Mouse (Mus musculus) layer of hippocampus, adult 6 months (tissue): ENCODE results near the gene Olfr1535. TPM values are rescaled to one million over a fixed set of nuclear protein-coding genes. Genes with fewer than 3 reads are reported as not detected.

ENCODE experiments used
- long read RNA-seq, 2 experiments: library from polyadenylated mRNA; unstranded; transcript quantifications; one replicate each; pipeline ENCODE4 v2.0.0; 2019 to 2020
- polyA plus RNA-seq: library from polyadenylated mRNA; unstranded; fragments of <200 nt; fragmentation: Nextera tagmentation; gene quantifications from 2 replicates; pipeline ENCODE4 v1.2.3, GENCODE M21; 2021

The Olfr1535 gene
- 0.06 TPM in 1 of 2 replicates, not detected in the other for polyA plus RNA-seq
- long read RNA-seq, experiment 1: 0 reads
- long read RNA-seq, experiment 2: 0 reads

DNA sequence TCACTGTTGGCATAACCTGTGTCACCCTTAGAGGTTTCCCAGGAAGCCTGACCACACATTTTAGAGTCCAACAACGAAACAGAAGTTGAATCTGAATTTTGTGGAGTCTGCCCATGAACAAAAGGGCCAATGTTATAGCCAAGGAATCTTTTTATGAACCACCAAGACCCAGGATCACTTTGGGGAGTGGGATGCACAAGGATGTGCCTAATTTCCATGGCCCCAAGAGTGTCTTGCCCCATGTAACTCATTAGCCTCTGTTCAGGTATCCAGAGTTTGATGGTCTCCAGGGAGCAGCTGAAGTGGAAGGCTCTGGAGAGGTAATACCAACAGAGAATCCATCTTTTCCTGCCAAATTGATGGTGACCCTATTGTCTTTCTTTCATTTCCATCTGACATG is at the start of gene Olfr1535:
Olfr1535 (minus strand) TSS at position 101 of the 400 bp plus-strand sequence.

GRCm38 (mm10) chr13:21581659-21582058 is 22.0 kb upstream of the Olfr1535 start, which contains the start of gene Olfr1364:
Olfr1364 (minus strand) TSS chr13:21581759.

GRCm38 (mm10) chr13:21542708-21543107 is 17.0 kb downstream of the Olfr1535 start, which contains the start of gene Olfr1366:
Olfr1366 (minus strand) TSS chr13:21542808.

GRCm38 (mm10) chr13:21530781-21531201 is 28.9 kb downstream of the Olfr1535 start, which contains the start of gene Zkscan8:
Zkscan8 (minus strand) TSS chr13:21531120.

Other genes starting within 250 kb of the Olfr1535 start
- not detected in 2 replicates for gene Gpx6, start 247.8 kb downstream of the Olfr1535 start, polyA plus RNA-seq
- not detected in 2 replicates for gene Olfr1367, start 213.0 kb downstream of the Olfr1535 start, polyA plus RNA-seq
- 5.1 and 5.6 TPM in 2 replicates for gene Zscan12, start 197.1 kb downstream of the Olfr1535 start, polyA plus RNA-seq
- 11.7 and 13.0 TPM in 2 replicates for gene Zkscan3, start 157.1 kb downstream of the Olfr1535 start, polyA plus RNA-seq
- 0.99 and 1.1 TPM in 2 replicates for gene Pgbd1, start 118.8 kb downstream of the Olfr1535 start, polyA plus RNA-seq
- gene Zscan26, start 106.2 kb downstream of the Olfr1535 start, polyA plus RNA-seq: 39.6 and 60.7 TPM in 2 replicates
- 1.4 and 1.6 TPM in 2 replicates for gene Nkapl, start 91.4 kb downstream of the Olfr1535 start, polyA plus RNA-seq
- gene Zkscan4, start 81.0 kb downstream of the Olfr1535 start, polyA plus RNA-seq: 3.1 and 3.3 TPM in 2 replicates
- 1.8 TPM in 1 of 2 replicates, not detected in the other for gene Gm10065, start 80.5 kb downstream of the Olfr1535 start, polyA plus RNA-seq
- gene AK157302, start 64.7 kb downstream of the Olfr1535 start, polyA plus RNA-seq: 1.8 and 2.1 TPM in 2 replicates
- gene Gm11273, start 58.5 kb downstream of the Olfr1535 start, polyA plus RNA-seq: 13.0 and 13.4 TPM in 2 replicates
- gene Zkscan8, start 28.8 kb downstream of the Olfr1535 start, polyA plus RNA-seq: 1.6 and 2.7 TPM in 2 replicates
- gene Olfr1366, start 17.1 kb downstream of the Olfr1535 start, polyA plus RNA-seq: 0.10 TPM in 1 of 2 replicates, not detected in the other
- gene Olfr1364, start 21.9 kb upstream of the Olfr1535 start, polyA plus RNA-seq: not detected in 2 replicates
- not detected in 2 replicates for gene Olfr1362, start 54.1 kb upstream of the Olfr1535 start, polyA plus RNA-seq
- gene Olfr11, start 82.6 kb upstream of the Olfr1535 start, polyA plus RNA-seq: not detected in 2 replicates
- not detected in 2 replicates for gene Olfr1361, start 103.5 kb upstream of the Olfr1535 start, polyA plus RNA-seq
- not detected in 2 replicates for gene Olfr1360, start 117.5 kb upstream of the Olfr1535 start, polyA plus RNA-seq
- not detected in 2 replicates for gene Olfr1359, start 138.2 kb upstream of the Olfr1535 start, polyA plus RNA-seq
- 0.80 and 1.4 TPM in 2 replicates for gene Hist1h2bl, start 156.2 kb upstream of the Olfr1535 start, polyA plus RNA-seq
- gene Hist1h2ai, start 156.5 kb upstream of the Olfr1535 start, polyA plus RNA-seq: 1.4 TPM in 1 of 2 replicates, not detected in the other
- not detected in 2 replicates for gene Hist1h3h, start 157.8 kb upstream of the Olfr1535 start, polyA plus RNA-seq
- 0.44 TPM in 1 of 2 replicates, not detected in the other for gene Hist1h2bm, start 162.2 kb upstream of the Olfr1535 start, polyA plus RNA-seq
- 1.3 and 2.3 TPM in 2 replicates for gene Hist1h4j, start 175.2 kb upstream of the Olfr1535 start, polyA plus RNA-seq
- gene Hist1h4k, start 190.6 kb upstream of the Olfr1535 start, polyA plus RNA-seq: 3.9 and 4.5 TPM in 2 replicates
- 1.2 TPM in 1 of 2 replicates, not detected in the other for gene Hist1h2ak, start 193.9 kb upstream of the Olfr1535 start, polyA plus RNA-seq
- 1.3 and 2.1 TPM in 2 replicates for gene Hist1h2bn, start 194.2 kb upstream of the Olfr1535 start, polyA plus RNA-seq
- gene Hist1h1b, start 220.7 kb upstream of the Olfr1535 start, polyA plus RNA-seq: 0.41 and 1.0 TPM in 2 replicates
- 1.8 and 4.4 TPM in 2 replicates for gene Hist1h3i, start 223.5 kb upstream of the Olfr1535 start, polyA plus RNA-seq
- gene Hist1h2an, start 227.3 kb upstream of the Olfr1535 start, polyA plus RNA-seq: not detected in 2 replicates
- not detected in 2 replicates for gene Hist1h2bp, start 227.6 kb upstream of the Olfr1535 start, polyA plus RNA-seq